Mouse (Mus musculus) limb, embryonic 10.5 days (tissue): ENCODE data around the gene Sgsm3. TPM values are rescaled to one million over a fixed set of nuclear protein-coding genes. Genes with fewer than 3 reads are reported as not detected.

Source experiments
- DNase-seq: peaks from one replicate; pipeline ENCODE4 v3.0.0-alpha.2; 2017; ENCODE audit warnings: low spot score
- H3K27ac ChIP-seq: fragments of 300-500 bp; sonication (generic); 2 replicates; pipeline ENCODE4 v1.5.1; 2016; ENCODE audit warnings: mild to moderate bottlenecking
- H3K27me3 ChIP-seq: fragments of 300-500 bp; sonication (generic); 2 replicates; pipeline ENCODE4 v1.6.1; 2016; ENCODE audit warnings: low read depth, mild to moderate bottlenecking; ENCODE audit not compliant: poor library complexity, severe bottlenecking
- H3K36me3 ChIP-seq: fragments of 300-500 bp; sonication (generic); 2 replicates; pipeline ENCODE4 v1.6.1; 2016; ENCODE audit warnings: mild to moderate bottlenecking, moderate library complexity
- H3K4me1 ChIP-seq: fragments of 300-500 bp; sonication (generic); 2 replicates; pipeline ENCODE4 v1.6.1; 2016
- H3K4me3 ChIP-seq: fragments of 300-500 bp; sonication (generic); 2 replicates; pipeline ENCODE4 v1.5.1; 2016; ENCODE audit warnings: mild to moderate bottlenecking, moderate library complexity
- H3K9me3 ChIP-seq: fragments of 300-500 bp; sonication (generic); replicated peaks from 2 replicates; pipeline ENCODE4 v1.6.1; 2016; ENCODE audit warnings: mild to moderate bottlenecking
- WGBS: fragments of 180-500 bp; shearing (Covaris S2); methylation state at CpG from one replicate; pipeline ENCODE4 v1.1.7; 2016; 5-methylcytosine and 5-hydroxymethylcytosine counted together
- polyA plus RNA-seq: library from polyadenylated mRNA; unstranded; fragments of >200 nt; fragmentation: Nextera tagmentation; extraction: Ambion mirVana; gene quantifications from 2 replicates; pipeline ENCODE4 v1.2.1, GENCODE M21; 2016

Sgsm3 gene
- polyA plus RNA-seq, 1 experiment from 2014 or later: 29.1 TPM

DNA sequence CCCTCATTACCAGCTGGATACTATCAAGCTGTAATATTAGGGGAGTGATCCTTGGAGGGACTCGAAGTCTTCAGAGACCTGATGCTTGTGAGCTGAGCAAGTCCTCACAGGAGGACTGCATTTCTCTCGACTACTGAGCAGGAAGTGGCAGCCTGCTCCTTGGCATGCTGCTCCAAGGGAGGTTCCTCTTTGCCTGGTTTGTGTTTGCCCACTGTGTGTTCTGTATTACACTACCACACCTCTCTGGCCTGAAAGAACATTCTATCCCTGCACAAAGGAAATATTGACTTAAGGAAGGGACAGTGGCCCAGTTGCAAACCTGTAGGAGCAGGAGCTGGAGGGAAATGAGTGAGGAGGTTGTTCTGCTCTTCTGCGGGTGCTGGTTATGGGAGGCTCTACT lies 12.1 kb downstream of the Sgsm3 start:
- Histone ChIP-seq H3K27me3 (no peaks in the 10 kb centered on the region), H3K4me3 (no peak overlapping the region), H3K9me3 (no peaks in the 10 kb centered on the region), H3K36me3 (no peaks in the 10 kb centered on the region), H3K4me1 (peaks cover 6% of the 10 kb centered on the region; the same call in 1 of the 2 replicates), H3K27ac (no peak overlapping the region)
- WGBS: 82% methylated on average over 3 of the region's 3 CpGs
- DNase-seq: no peak

DNA sequence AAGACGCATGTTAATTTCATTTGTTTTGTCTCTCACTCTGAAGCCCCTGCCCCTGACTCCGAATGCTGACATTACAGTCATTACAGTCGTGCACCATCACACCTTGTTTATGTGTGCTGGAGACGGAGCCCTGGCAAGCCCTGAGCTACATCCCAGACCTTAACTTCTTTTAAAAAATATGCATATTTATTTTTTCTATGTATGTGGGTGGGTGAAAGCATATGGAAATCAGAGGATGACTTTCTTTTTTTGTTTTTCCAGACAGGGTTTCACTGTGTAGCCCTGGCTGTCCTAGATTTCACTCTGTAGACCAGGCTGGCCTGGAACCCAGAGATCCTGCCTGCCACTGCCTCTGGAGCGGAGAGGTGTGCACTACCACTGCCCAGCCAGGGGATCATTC lies 17.4 kb downstream of the Sgsm3 start:
- no peaks in the 10 kb centered on the region for H3K36me3 ChIP-seq
- 89% methylated on average over 5 of the region's 5 CpGs for WGBS
- H3K4me3 ChIP-seq: no peak overlapping the region
- H3K27ac ChIP-seq: no peak overlapping the region
- no peak for DNase-seq
- no peaks in the 10 kb centered on the region for H3K9me3 ChIP-seq
- H3K4me1 ChIP-seq: peaks cover 6% of the 10 kb centered on the region; the same call in 1 of the 2 replicates
- H3K27me3 ChIP-seq: no peaks in the 10 kb centered on the region

DNA sequence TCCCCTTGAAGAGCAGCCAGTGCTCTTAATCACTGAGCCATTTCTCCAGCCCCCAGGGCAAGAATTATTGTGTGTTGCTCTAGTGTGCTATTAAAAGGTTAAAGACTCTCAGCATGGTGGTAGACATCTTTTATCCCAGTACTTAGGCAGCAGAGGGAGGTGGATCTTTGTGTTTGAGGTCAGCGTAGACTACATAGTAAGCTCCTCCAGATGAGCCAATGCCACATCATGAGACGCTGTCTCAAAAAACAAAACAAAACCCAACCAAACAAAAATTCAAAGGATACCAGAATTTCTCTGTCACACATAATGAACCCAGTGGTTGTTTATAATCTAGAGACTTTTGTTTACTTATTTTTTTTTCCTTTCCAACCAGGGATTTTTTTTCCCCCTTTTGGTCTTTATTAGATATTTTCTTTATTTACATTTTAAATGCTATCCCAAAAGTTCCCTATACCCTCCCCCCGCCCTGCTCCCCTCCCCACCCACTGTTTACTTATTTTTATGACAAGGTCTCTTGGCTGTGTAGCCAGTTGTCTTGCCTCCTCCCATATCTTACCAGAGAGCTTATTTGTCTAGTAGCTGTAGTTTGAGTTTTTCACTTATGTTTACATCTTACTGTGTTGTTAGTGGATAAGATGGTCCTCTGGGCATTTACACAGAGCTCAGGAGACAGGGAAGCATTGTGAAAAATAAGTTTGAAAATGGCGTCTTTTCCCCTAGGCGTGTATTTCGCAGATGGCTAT lies 18.7 kb downstream of the Sgsm3 start:
- WGBS: 88% methylated on average over 6 of the region's 6 CpGs

DNA sequence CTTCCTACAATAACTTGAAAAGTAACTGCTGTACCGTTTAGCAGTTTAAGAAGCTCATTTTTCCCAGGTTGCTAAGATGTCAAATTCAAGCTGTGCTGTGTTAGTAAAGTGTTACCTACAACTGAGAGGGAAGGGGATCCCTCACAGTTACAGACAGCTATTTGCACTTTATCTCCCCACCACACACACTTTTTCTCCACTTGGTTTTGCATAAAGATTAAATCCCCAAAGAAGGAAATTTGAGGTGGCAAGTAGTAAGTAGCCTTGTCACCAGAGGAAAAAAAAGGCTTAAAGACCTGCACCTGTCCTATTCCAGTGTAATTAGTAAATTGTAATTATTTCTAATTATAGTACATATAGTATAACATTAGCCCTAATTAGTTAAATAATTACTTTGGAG lies 19.5 kb downstream of the Sgsm3 start:
- H3K4me3 ChIP-seq: no peak overlapping the region
- H3K9me3 ChIP-seq: no peaks in the 10 kb centered on the region
- DNase-seq: no peak
- no peaks in the 10 kb centered on the region for H3K27me3 ChIP-seq
- WGBS: 63% methylated on average over 1 of the region's 1 CpGs
- no peaks in the 10 kb centered on the region for H3K36me3 ChIP-seq
- H3K27ac ChIP-seq: no peak overlapping the region
- peaks cover 12% of the 10 kb centered on the region; the same call in 1 of the 2 replicates for H3K4me1 ChIP-seq

More for the DNA sequence above, 18.7 kb downstream of the Sgsm3 start:
- Histone ChIP-seq H3K27me3 (no peaks in the 10 kb centered on the region), H3K36me3 (no peaks in the 10 kb centered on the region), H3K9me3 (no peaks in the 10 kb centered on the region), H3K4me1 (peaks cover 12% of the 10 kb centered on the region; the same call in 1 of the 2 replicates), H3K27ac (no peak overlapping the region), H3K4me3 (no peak overlapping the region)
- DNase-seq: no peak

DNA sequence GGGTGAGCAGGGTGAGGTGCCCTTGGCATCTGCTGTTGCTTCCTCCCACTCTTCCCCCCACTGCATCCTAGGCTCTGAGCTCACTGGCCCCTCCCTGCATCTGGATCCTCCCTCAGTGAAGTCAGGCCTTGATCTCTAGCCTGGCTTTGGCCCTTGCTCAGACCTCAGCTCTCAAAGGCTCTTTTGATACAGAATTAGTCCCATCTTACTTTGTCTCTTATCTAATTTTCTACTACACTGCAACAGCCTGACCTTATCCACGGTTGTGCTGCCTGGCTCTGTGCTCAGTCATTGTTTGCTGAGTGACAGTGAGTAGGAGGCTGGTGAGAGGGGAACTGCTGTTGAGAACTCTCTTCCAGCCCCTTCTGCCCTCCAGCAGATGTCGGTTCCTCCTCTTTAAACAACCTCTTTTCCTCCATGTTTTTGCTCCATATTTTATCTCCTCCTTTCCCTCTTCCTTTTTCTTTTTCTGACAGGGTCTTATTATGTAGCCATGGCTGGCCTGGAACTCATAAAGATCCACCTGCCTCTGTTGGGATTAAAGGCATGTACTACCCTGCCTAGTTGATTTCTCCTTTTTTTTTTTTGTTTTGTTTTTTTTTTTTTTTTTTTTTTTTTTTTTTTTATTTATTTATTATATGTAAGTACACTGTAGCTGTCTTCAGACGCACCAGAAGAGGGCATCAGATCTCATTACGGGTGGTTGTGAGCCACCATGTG lies 23.0 kb downstream of the Sgsm3 start:
- Histone ChIP-seq H3K36me3 (peaks cover 4% of the 10 kb centered on the region; the same call in 1 of the 2 replicates), H3K9me3 (no peaks in the 10 kb centered on the region), H3K4me3 (no peak overlapping the region), H3K4me1 (peaks cover 6% of the 10 kb centered on the region; the same call in 1 of the 2 replicates), H3K27ac (no peak overlapping the region), H3K27me3 (no peaks in the 10 kb centered on the region)
- WGBS: 66% methylated on average over 3 of the region's 4 CpGs
- DNase-seq: no peak

DNA sequence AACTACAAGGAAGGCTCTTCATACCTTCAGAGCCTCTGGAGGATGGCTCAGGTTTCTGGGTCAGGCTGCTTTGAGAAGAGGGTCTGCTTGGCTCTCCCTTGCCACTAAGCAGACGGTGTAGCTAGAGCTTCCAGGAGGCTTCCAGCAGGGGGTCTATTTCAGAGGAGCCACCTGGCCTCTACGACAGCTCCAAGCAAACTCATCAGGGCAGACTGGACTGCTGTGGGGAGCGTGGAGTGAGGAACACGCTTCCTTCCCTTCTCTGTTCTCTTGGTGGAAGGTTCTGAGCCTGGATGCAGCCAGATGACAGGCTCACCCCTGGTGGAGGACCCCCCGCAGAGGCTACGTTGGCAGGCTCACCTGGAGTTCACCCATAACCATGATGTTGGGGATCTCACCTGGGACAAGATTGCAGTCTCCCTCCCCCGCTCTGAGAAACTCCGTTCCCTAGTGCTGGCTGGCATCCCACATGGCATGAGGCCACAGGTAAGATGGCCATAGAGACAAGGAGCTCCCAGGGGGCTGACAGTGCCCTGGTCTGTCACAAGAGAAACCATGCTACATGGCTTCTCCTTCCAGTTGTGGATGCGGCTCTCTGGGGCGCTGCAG lies 28.7 kb downstream of the Sgsm3 start:
- H3K4me1 ChIP-seq: no peaks in the 10 kb centered on the region
- no peaks in the 10 kb centered on the region for H3K27me3 ChIP-seq
- DNase-seq: no peak
- no peak overlapping the region for H3K27ac ChIP-seq
- 82% methylated on average over 10 of the region's 10 CpGs for WGBS
- no peak overlapping the region for H3K4me3 ChIP-seq
- H3K36me3 ChIP-seq: peaks cover 39% of the 10 kb centered on the region
- no peaks in the 10 kb centered on the region for H3K9me3 ChIP-seq

DNA sequence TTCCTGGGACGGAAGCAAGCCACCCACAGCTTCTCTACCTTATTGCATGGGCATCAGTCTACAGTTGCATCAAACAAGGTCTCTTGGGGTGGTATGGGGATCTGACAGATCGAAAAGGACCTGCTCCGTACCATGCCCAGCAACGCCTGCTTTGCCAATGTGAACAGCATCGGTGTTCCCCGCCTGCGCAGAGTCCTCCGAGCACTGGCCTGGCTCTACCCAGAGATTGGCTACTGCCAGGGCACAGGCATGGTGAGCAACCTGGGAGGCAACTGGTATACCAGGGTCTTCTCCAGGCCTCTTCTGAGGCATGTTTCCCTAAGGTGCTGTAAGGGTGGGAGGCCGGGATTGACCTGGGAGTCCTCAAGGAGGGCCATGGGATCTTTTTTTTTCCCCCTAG lies 29.8 kb downstream of the Sgsm3 start:
- 96% methylated on average over 9 of the region's 9 CpGs for WGBS

DNA sequence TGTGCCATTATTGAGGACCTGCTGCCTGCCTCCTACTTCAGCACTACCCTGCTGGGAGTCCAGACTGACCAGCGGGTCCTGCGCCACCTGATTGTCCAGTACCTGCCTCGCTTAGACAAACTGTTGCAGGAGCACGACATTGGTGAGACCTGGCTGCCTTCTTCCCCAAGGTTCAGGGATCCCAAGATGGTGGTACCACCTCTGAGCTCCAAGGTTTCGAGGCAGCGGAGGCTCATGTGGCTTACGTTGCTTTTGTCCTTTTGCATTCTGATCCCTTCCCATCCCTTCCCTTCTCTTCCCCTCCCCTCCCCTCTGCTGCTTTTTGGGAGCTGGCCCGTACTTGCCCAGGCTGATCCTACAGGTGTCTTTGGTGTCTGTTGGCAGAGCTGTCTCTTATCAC lies 30.3 kb downstream of the Sgsm3 start:
- Histone ChIP-seq H3K9me3 (no peaks in the 10 kb centered on the region), H3K4me1 (no peaks in the 10 kb centered on the region), H3K27ac (no peak overlapping the region), H3K4me3 (no peak overlapping the region), H3K27me3 (no peaks in the 10 kb centered on the region), H3K36me3 (peaks cover 56% of the 10 kb centered on the region)
- DNase-seq: no peak
- 93% methylated on average over 8 of the region's 8 CpGs for WGBS

More for the DNA sequence above, 29.8 kb downstream of the Sgsm3 start:
- Histone ChIP-seq H3K4me3 (no peak overlapping the region), H3K36me3 (peaks cover 50% of the 10 kb centered on the region), H3K4me1 (no peaks in the 10 kb centered on the region), H3K27ac (no peak overlapping the region), H3K9me3 (no peaks in the 10 kb centered on the region), H3K27me3 (no peaks in the 10 kb centered on the region)
- no peak for DNase-seq

DNA sequence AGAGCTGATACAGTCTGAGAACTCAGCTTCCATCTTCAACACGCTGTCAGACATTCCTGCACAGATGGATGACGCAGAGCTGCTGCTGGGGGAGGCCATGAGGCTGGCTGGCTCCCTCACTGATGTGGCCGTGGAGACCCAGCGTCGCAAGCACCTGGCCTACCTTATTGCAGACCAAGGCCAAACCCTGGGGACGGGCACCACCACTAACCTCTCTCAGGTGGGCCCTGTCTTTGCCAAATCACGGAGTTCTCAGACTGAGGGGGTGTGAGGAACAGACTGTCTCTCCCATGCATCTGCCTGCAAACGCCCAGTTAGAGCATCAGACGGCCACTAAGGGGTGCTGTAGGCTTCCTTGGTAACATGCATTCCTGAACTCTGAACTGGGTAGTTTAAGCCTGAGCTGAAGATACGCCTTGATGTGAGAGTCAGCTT lies 31.1 kb downstream of the Sgsm3 start:
- H3K4me3 ChIP-seq: no peak overlapping the region
- WGBS: 62% methylated on average over 10 of the region's 10 CpGs

DNA sequence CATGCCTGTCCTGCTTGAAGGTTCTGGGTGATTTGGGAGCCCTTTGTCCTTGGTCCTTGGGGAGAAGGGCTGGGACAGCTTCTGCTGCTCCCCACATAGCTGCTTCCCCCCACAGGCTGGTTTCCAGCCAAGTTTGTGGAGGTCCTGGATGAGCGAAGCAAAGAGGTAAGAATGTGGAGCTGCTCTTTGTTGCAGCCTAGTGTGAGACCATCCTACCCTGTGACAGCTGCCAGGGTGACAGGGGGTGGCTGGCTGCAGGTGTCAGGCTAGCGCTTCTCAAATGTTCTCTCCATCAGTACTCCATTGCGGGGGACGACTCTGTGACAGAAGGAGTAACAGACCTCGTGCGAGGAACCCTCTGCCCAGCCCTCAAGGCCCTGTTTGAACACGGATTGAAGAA lies 32.5 kb downstream of the Sgsm3 start:
- 73% methylated on average over 7 of the region's 7 CpGs for WGBS

More for the DNA sequence above, 31.1 kb downstream of the Sgsm3 start:
- DNase-seq: no peak
- no peaks in the 10 kb centered on the region for H3K27me3 ChIP-seq
- no peaks in the 10 kb centered on the region for H3K9me3 ChIP-seq
- H3K27ac ChIP-seq: no peak overlapping the region
- no peaks in the 10 kb centered on the region for H3K4me1 ChIP-seq
- H3K36me3 ChIP-seq: peaks cover 60% of the 10 kb centered on the region

DNA sequence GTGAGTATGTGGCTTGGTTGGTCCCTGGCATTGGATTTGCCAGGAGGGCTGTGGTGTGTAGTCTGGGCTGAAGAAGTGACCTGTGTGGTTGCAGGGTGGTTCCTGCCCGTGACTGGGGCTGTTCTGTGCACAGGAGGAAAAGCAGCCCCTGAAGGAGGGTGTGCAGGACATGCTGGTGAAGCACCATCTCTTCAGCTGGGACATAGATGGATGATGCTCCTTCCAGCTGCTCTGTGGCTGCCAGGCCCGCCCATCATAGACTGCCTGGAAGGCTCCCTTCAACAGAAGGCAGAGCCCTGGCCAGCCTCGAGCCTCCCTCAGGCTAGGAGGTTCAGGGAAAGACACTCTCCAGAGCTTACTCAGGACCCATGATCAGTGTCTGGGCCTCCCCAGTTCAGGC lies 34.0 kb downstream of the Sgsm3 start:
- Histone ChIP-seq H3K4me1 (no peaks in the 10 kb centered on the region), H3K4me3 (no peak overlapping the region), H3K27ac (no peak overlapping the region), H3K27me3 (no peaks in the 10 kb centered on the region), H3K36me3 (peaks cover 83% of the 10 kb centered on the region), H3K9me3 (no peaks in the 10 kb centered on the region)
- DNase-seq: no peak
- WGBS: 65% methylated on average over 3 of the region's 3 CpGs

More for the DNA sequence above, 32.5 kb downstream of the Sgsm3 start:
- H3K9me3 ChIP-seq: no peaks in the 10 kb centered on the region
- DNase-seq: no peak
- peaks cover 72% of the 10 kb centered on the region for H3K36me3 ChIP-seq
- H3K27me3 ChIP-seq: no peaks in the 10 kb centered on the region
- H3K27ac ChIP-seq: no peak overlapping the region
- H3K4me1 ChIP-seq: no peaks in the 10 kb centered on the region
- H3K4me3 ChIP-seq: no peak overlapping the region

DNA sequence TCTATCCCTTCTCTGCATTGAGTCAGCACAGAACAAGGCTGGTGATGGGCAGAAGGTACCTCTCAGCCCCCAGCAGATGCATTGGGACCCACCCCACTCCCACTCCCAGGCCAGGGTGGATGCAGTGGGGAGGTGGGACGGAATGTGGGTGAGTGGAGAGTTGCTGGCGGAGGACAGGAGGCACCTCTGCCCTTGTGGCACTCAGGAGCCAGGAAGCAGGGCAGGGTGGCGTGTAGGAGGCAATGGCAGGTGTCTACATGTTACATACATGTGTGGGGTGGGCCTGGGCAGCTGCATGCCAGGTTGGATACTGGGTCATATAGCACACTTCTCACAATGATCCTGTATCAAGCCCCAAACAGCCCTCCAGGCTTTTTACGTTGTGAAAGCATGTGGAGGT lies 34.8 kb downstream of the Sgsm3 start:
- Histone ChIP-seq H3K4me1 (no peaks in the 10 kb centered on the region), H3K9me3 (no peaks in the 10 kb centered on the region), H3K36me3 (peaks cover 89% of the 10 kb centered on the region), H3K4me3 (no peak overlapping the region), H3K27ac (no peak overlapping the region), H3K27me3 (no peaks in the 10 kb centered on the region)
- WGBS: 96% methylated on average over 4 of the region's 4 CpGs
- DNase-seq: no peak

DNA sequence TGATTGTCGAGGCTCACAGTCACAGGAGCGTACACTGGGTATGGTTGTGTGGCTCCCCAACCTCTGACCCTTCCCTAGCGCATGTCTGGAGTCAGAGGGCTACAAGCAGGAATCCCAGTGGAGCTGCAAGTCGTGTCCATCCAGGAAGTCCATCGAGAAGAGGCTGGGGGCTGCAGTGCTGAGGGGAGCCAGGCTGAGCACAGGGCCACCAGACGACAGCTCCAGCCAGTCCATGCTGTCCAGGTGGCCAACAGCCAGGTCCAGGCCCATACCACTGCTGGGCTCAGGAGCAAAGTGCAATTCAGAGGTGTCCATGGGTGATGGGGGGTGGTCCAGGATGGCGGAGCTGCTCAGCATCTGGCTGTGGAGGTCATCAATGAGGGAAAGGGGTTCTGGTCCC lies 35.6 kb downstream of the Sgsm3 start:
- peaks cover 93% of the 10 kb centered on the region for H3K36me3 ChIP-seq
- no peaks in the 10 kb centered on the region for H3K27me3 ChIP-seq
- H3K9me3 ChIP-seq: no peaks in the 10 kb centered on the region
- DNase-seq: no peak
- no peak overlapping the region for H3K27ac ChIP-seq
- H3K4me3 ChIP-seq: no peak overlapping the region
- 86% methylated on average over 7 of the region's 7 CpGs for WGBS
- no peaks in the 10 kb centered on the region for H3K4me1 ChIP-seq
